Mouse (Mus musculus) neural tube, embryonic 11.5 days (tissue): ENCODE results near the gene Hivep2. TPM values are rescaled to one million over a fixed set of nuclear protein-coding genes. Genes with fewer than 3 reads are reported as not detected.

Experiments
- ATAC-seq: fragments of 200-750 bp; cut with Nextera tagmentation; 2 replicates; pipeline ENCODE4 v1.8.0; 2017; ENCODE audit warnings: moderate number of reproducible peaks, mild to moderate bottlenecking, moderate TSS enrichment, moderate library complexity; ENCODE audit not compliant: insufficient read depth, low FRiP score, low TSS enrichment
- DNase-seq: peaks from one replicate; pipeline ENCODE4 v3.0.0-alpha.2; 2015; ENCODE audit warnings: low spot score
- H3K27ac ChIP-seq: fragments of 300-500 bp; sonication (generic); 2 replicates; pipeline ENCODE4 v1.5.1; 2014; ENCODE audit warnings: low read depth, mild to moderate bottlenecking, low read length
- H3K27me3 ChIP-seq: fragments of 300-500 bp; sonication (generic); 2 replicates; pipeline ENCODE4 v1.6.1; 2014; ENCODE audit warnings: mild to moderate bottlenecking, low read length, mixed read lengths; ENCODE audit not compliant: control insufficient read depth, insufficient read depth
- H3K36me3 ChIP-seq: fragments of 300-500 bp; sonication (generic); 2 replicates; pipeline ENCODE4 v1.6.1; 2014; ENCODE audit warnings: mild to moderate bottlenecking, low read length, moderate library complexity, mixed read lengths; ENCODE audit not compliant: control insufficient read depth, insufficient read depth
- H3K4me1 ChIP-seq: fragments of 300-500 bp; sonication (generic); 2 replicates; pipeline ENCODE4 v1.6.1; 2014; ENCODE audit warnings: low read length, mixed read lengths; ENCODE audit not compliant: control insufficient read depth, insufficient read depth
- H3K4me2 ChIP-seq: fragments of 300-500 bp; sonication (generic); 2 replicates; pipeline ENCODE4 v1.6.1; 2014; ENCODE audit warnings: low read depth, mild to moderate bottlenecking, moderate library complexity
- H3K4me3 ChIP-seq: fragments of 300-500 bp; sonication (generic); 2 replicates; pipeline ENCODE4 v1.5.1; 2014; ENCODE audit warnings: low read depth, low read length
- H3K9ac ChIP-seq: fragments of 300-500 bp; sonication (generic); 2 replicates; pipeline ENCODE4 v1.6.1; 2014; ENCODE audit warnings: mild to moderate bottlenecking, low read length
- H3K9me3 ChIP-seq: fragments of 300-500 bp; sonication (generic); 2 replicates; pipeline ENCODE4 v1.6.1; 2016; ENCODE audit warnings: low read length; ENCODE audit not compliant: control insufficient read depth
- WGBS: fragments of 180-500 bp; shearing (Covaris S2); extraction: QIAGEN DNeasy Blood & Tissue Kit; methylation state at CpG from one replicate; pipeline ENCODE4 v1.1.7; 2014; 5-methylcytosine and 5-hydroxymethylcytosine counted together
- polyA plus RNA-seq: library from polyadenylated mRNA; unstranded; fragments of >200 nt; fragmentation: Nextera tagmentation; extraction: Ambion mirVana; gene quantifications from 2 replicates; pipeline ENCODE4 v1.2.1, GENCODE M21; 2014

Hivep2 gene
- polyA plus RNA-seq, 1 experiment from 2014 or later, result 7.4 TPM

DNA sequence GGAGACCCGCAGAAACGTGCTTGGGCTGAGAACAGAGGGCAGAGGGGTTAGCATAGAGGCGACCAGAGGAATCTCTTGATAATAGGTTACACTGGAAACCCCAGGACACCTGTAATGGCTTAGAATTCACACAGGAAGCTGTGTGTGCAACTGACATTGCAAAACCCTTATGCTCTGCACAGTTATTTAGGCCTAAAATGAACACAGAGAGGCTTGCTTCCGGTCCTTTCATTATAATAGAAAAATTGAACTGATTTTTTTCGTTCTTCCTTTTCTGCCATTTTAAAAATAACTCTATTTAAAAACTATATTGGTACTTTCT is 2.3 kb downstream of the Hivep2 start:
- DNase-seq (no peak), ATAC-seq (no peak)
- no peaks in the 10 kb centered on the region for H3K9me3 ChIP-seq
- 13% methylated on average over 5 of the region's 5 CpGs for whole genome bisulfite sequencing
- H3K4me1 ChIP-seq, result no peaks in the 10 kb centered on the region; the same call in 1 of the 2 replicates
- peak overlapping the region; percentile 77 for H3K4me3 ChIP-seq
- no peaks in the 10 kb centered on the region for H3K27me3 ChIP-seq
- no peaks in the 10 kb centered on the region for H3K36me3 ChIP-seq
- H3K9ac ChIP-seq, result peak overlapping the region; percentile 93
- H3K27ac ChIP-seq, result peak overlapping the region; percentile 96; the same call in 1 of the 2 replicates
- H3K4me2 ChIP-seq, result peak overlapping the region; percentile 100

- DNase-seq (peak; percentile 37), ATAC-seq (no peak)
- no peaks in the 10 kb centered on the region for H3K27me3 ChIP-seq
- H3K4me3 ChIP-seq, result no peak overlapping the region
- H3K4me2 ChIP-seq, result no peak overlapping the region
- no peak overlapping the region for H3K9ac ChIP-seq
- no peak overlapping the region for H3K27ac ChIP-seq
- WGBS, result 21% methylated on average over 8 of the region's 8 CpGs
- no peaks in the 10 kb centered on the region for H3K9me3 ChIP-seq
- no peaks in the 10 kb centered on the region; the same call in 1 of the 2 replicates for H3K4me1 ChIP-seq
- H3K36me3 ChIP-seq, result no peaks in the 10 kb centered on the region
Observed at GRCm38 (mm10) chr10:13968989-13969388, 3.1 kb downstream of the Hivep2 start.

GRCm38 (mm10) chr10:13970321-13970720 is 4.4 kb downstream of the Hivep2 start:
- H3K36me3 ChIP-seq, result no peaks in the 10 kb centered on the region
- H3K4me2 ChIP-seq, result no peak overlapping the region
- ATAC-seq, result no peak
- no peak overlapping the region for H3K9ac ChIP-seq
- no peak overlapping the region for H3K27ac ChIP-seq
- H3K4me3 ChIP-seq, result no peak overlapping the region
- H3K9me3 ChIP-seq, result no peaks in the 10 kb centered on the region
- no peak for DNase-seq
- WGBS, result 83% methylated on average over 3 of the region's 3 CpGs
- no peaks in the 10 kb centered on the region for H3K27me3 ChIP-seq
- no peaks in the 10 kb centered on the region; the same call in 1 of the 2 replicates for H3K4me1 ChIP-seq

- no peaks in the 10 kb centered on the region for H3K27me3 ChIP-seq
- no peak overlapping the region for H3K4me2 ChIP-seq
- 34% methylated on average over 5 of the region's 5 CpGs for WGBS
- no peak for ATAC-seq
- peaks cover 4% of the 10 kb centered on the region; the same call in 1 of the 2 replicates for H3K4me1 ChIP-seq
- H3K36me3 ChIP-seq, result no peaks in the 10 kb centered on the region
- no peak overlapping the region for H3K4me3 ChIP-seq
- DNase-seq, result no peak
- no peaks in the 10 kb centered on the region for H3K9me3 ChIP-seq
- no peak overlapping the region for H3K27ac ChIP-seq
- H3K9ac ChIP-seq, result no peak overlapping the region
Observed at GRCm38 (mm10) chr10:13971268-13971667, 5.4 kb downstream of the Hivep2 start.

- Histone ChIP-seq H3K9ac (no peak overlapping the region), H3K4me3 (no peak overlapping the region), H3K36me3 (no peaks in the 10 kb centered on the region), H3K27me3 (no peaks in the 10 kb centered on the region), H3K4me1 (0 out of 2 replicates have a peak, but pooled peaks cover 4% of the 10 kb centered on the region), H3K27ac (no peak overlapping the region), H3K4me2 (no peak overlapping the region), H3K9me3 (no peaks in the 10 kb centered on the region)
- DNase-seq (no peak), ATAC-seq (no peak)
- WGBS, result 87% methylated on average over 7 of the region's 7 CpGs
Observed at GRCm38 (mm10) chr10:13973563-13974179, 7.8 kb downstream of the Hivep2 start.

GRCm38 (mm10) chr10:13974472-13974871 is 8.6 kb downstream of the Hivep2 start:
- 71% methylated on average over 7 of the region's 7 CpGs for WGBS
- DNase-seq, result no peak
- H3K27ac ChIP-seq, result no peak overlapping the region

GRCm38 (mm10) chr10:13975861-13976260 is 10.0 kb downstream of the Hivep2 start:
- DNase-seq (no peak), ATAC-seq (no peak)
- 52% methylated on average over 4 of the region's 4 CpGs for WGBS
- Histone ChIP-seq H3K4me3 (no peak overlapping the region), H3K9me3 (no peaks in the 10 kb centered on the region), H3K4me1 (0 out of 2 replicates have a peak, but pooled peaks cover 4% of the 10 kb centered on the region), H3K27ac (no peak overlapping the region), H3K4me2 (no peak overlapping the region), H3K27me3 (no peaks in the 10 kb centered on the region), H3K36me3 (no peaks in the 10 kb centered on the region), H3K9ac (no peak overlapping the region)

More at GRCm38 (mm10) chr10:13974472-13974871, 8.6 kb downstream of the Hivep2 start:
- Histone ChIP-seq H3K36me3 (no peaks in the 10 kb centered on the region), H3K9me3 (no peaks in the 10 kb centered on the region), H3K4me3 (no peak overlapping the region), H3K4me1 (0 out of 2 replicates have a peak, but pooled peaks cover 4% of the 10 kb centered on the region), H3K9ac (no peak overlapping the region), H3K4me2 (no peak overlapping the region), H3K27me3 (no peaks in the 10 kb centered on the region)
- no peak for ATAC-seq

DNA sequence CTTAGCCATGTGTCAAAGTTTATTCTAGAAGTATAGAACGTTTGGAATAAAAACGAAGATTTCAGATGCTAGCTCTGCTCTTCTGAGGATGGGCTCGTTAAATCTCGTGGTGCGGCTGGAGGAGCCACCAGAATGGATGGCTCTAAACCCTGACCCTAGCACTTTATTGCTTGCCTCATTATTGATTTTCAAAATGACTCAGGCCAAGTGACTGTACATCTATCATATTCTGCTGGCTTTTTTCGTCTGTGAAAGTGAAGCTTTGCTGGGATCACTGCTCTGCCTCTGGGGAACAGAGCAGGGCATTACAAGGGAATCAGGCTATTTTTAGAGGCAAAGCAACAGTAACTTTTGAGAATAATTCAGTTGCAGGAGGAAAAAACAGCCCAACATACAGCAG is 10.4 kb downstream of the Hivep2 start:
- Histone ChIP-seq H3K4me2 (no peak overlapping the region), H3K27me3 (no peaks in the 10 kb centered on the region), H3K9ac (no peak overlapping the region), H3K4me3 (no peak overlapping the region), H3K9me3 (no peaks in the 10 kb centered on the region), H3K4me1 (0 out of 2 replicates have a peak, but pooled peaks cover 4% of the 10 kb centered on the region), H3K36me3 (no peaks in the 10 kb centered on the region), H3K27ac (no peak overlapping the region)
- DNase-seq (no peak), ATAC-seq (no peak)
- WGBS, result 34% methylated on average over 6 of the region's 6 CpGs

DNA sequence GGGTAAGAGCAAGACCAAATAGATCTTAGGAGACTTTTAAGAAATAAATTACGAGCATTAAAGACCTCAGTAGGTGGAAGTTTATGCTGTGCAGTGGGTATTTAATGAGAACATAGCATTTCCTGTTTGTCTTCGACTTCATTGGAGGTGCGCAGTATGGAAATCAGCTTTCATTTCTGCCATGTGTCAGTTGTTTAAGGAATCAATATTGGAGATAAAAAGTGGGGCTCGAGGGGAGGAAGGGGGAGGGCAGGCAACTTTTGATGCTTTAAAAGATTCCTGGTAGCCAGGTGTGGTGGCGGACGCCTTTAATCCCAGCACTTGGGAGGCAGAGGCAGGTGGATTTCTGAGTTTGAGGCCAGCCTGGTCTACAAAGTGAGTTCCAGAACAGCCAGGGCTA is 16.4 kb downstream of the Hivep2 start:
- 81% methylated on average over 6 of the region's 6 CpGs for whole genome bisulfite sequencing
- Histone ChIP-seq H3K27ac (no peak overlapping the region), H3K27me3 (no peaks in the 10 kb centered on the region), H3K9ac (no peak overlapping the region), H3K36me3 (no peaks in the 10 kb centered on the region), H3K4me2 (peak overlapping the region; percentile 86), H3K4me1 (peaks cover 10% of the 10 kb centered on the region), H3K9me3 (no peaks in the 10 kb centered on the region), H3K4me3 (no peak overlapping the region; the same call in 1 of the 2 replicates)
- ATAC-seq (no peak), DNase-seq (no peak)
